Mouse (Mus musculus) embryo, embryonic 11 days (tissue): ENCODE data around the gene Rimbp3.
"Not testable (repeated sequence)": the region's sequence is repeated elsewhere in the genome, so short reads cannot be mapped to it uniquely, and the experiment has no call there.

Experiments
- DNase-seq: peaks from one replicate; pipeline ENCODE4 v3.0.0-alpha.2; 2015

Rimbp3 gene

DNA sequence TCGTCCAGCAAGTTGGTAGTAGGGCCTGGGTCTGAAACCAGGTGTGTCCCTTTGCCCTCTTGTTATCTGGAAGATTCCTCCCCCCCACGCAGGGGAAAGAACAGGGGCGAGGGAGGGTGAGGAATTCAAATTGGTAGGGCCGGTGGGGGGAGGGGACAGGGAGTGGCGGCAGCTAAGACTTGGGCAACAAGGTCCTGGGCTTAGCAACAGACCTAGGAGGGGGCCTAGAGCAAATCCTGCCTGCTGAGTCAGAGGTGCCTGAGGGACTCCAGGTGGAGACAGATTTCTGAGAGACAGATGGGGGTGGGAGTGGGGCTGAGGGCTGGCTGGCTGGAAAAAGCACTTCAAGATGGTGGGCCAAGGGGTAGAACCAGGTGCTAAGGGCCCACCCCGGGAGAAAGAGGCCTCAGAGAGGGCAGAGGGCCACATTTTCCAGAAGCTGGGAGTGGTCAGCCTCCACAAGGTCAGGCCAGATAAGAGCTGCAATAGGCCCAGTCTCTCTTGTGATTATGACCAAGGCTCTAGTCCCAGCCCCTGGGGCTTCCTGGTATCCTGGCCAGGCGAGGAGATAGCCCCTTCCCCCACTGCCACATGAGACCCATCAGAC, 11.8 kb downstream of the Rimbp3 start:
- DNase-seq = peak; percentile 13

- DNase-seq = peak; percentile 86
Observed at GRCm38 (mm10) chr16:17222197-17222596, 13.8 kb downstream of the Rimbp3 start.

DNA sequence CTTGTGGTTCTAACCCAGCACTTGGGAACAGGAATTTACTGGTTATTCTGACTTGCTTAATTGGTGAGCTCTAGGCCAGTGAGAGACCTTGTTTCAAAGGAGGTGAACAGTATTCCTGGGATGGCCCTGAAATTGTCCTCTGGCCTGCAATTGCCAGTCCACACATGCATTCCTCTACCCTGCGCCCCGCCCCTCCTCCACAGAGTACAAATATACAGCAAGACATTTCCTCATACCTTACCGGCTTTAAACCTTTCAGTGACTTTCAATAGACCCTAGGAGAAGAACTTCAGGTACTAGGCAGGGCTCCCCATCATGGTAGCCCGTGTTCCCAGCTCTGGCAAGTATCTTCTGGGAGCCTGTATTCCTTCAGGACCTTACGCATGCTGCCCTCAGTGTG, 17.2 kb downstream of the Rimbp3 start:
- no peak for DNase-seq

GRCm38 (mm10) chr16:17226496-17226895, 18.1 kb downstream of the Rimbp3 start:
- no peak for DNase-seq

GRCm38 (mm10) chr16:17231523-17231922, 23.1 kb downstream of the Rimbp3 start:
- not testable (repeated sequence) for DNase-seq

DNA sequence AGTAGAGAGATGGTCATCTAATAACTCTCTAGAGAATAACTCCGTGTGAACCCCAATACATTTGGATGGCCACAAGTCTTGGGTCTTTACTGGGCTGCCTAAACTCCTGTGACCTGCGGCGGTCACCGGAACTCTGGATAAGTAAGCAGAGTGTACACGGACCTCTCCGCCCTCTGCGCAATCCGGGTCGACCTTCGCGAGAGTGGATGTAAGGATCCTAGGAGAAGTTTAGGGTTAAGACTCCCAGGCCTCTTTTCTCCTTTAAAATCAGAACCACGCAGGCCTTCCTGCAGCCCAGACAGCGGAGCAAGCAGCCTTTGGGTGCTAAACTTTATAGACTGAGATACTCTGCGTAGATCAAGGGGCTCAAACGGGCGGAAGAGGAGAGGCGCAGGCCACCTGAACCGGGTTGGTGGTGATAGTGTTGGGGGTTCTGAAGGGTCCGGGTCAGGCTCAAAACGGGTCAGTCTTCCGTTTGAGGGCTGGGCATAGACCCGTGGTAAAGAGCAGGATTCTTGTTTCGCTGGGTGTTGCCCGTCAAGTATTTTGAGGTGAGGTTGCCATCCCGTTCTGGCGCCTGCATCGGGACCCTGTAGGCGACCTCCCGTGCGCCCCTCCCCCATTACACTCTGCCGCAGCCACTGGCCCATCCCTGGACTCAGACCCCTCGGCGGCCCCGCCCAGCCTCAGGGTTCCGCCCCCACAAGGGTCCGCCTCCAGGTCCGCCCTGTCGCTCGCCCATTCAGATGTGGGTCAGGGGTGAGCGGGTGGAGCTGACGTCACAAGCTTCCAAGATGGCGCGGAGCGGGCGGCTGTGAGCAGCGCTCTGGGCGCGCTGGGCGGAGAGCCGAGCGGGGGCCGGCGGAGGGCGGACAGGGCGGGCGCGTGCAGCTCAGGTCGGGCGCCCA, 24.6 kb downstream of the Rimbp3 start, which contains the start of gene Hic2:
Gene Hic2 (plus strand): TSS at position 779 of the 908 bp plus-strand sequence.
- DNase-seq = peak; percentile 99

GRCm38 (mm10) chr16:17233702-17234498, 25.5 kb downstream of the Rimbp3 start:
- DNase-seq = peak; percentile 86

DNA sequence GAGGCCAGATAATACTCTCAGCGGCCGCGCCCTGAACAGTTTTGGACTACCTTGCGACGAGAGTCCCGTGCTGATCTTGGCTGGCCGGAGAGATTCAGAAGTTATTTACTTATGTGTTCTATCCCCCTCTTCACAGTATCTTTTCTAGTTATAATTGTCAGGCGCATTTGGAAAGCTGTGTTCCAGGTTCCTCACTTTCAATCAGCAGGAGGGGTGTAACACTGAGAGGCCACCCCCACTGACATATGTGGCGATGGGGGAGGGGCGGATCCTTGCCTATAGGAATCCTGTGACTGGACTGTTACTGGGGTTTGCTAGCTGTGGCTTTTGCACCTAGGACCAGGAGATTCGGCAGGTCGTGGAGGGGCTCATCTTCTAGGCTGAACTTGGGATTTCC, 26.1 kb downstream of the Rimbp3 start:
- DNase-seq = peak; percentile 80

DNA sequence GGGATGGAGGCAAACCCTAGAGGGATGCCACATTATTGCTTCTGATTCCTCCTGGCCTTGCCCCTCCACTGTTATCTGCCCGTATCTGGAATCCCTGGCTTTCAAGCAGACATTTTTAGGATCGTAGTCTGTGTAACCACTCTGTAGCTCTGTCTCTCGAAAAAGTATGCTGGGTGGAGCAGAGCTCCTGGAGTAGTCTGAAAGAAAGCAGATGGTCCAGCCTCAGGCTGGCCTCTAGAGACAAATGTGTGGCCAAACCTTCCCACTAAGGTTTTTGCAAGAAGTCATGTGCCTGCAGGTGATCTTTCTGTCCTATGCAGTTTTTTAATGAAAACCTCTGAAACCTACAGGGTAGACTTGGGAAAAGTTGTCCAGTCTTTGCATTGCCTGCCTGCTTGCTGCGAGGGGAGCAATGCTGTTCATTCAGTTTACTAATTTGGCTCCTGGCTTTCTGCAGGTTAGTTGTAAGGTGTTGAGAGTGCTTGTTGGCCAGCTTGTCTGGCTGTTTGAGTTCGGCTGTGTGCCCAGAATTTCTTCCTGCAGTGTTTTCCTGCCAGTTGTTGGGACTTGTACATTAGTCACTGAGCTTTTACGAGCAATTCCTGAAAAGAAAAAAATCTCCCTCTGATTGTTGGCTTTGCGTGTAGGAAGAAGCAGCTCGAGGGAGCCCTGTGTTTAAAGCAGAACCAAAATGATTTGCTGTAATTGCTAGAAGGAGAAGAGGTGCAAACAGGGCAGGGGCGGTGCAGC, 26.7 kb downstream of the Rimbp3 start:
- DNase-seq = no peak

DNA sequence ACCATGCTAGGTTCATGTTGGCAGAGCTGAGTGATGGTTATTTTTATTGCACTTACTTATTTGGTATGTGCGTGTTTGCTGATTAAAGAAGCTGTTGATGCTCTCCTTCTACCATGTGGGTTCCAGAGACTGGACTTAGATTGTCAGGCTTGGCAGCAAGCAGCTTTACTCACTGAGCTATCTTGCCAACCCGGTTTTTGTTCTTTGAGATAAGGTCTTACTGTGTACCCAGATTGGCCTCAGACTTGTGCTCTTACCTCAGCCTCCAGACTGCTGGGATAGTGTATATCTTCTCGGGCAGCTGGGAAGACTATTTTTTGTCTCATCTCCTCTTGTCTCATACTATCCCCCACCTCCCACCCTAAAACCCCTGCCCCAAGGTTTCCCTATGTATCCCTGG, 29.2 kb downstream of the Rimbp3 start:
- DNase-seq = no peak

DNA sequence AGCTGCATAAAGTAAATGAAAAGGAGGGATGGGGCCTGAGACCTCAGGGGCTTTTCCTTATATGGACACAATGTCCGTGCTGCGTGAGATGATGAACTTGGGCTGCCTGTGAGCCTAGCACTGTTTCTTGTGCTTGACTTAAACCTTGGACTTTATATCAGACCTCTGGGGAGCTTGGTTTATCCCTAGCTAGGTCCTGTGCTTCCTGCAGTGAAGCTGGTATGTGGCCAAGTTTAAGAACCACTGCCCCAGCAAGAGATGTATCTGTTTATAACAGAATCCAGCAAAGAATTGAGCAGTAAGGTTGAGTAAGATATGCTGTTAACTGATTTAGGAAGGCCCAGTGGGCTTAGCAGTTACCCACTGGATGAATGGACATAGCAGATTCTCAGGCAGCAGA, 31.0 kb downstream of the Rimbp3 start:
- no peak for DNase-seq

GRCm38 (mm10) chr16:17243731-17244130, 35.3 kb downstream of the Rimbp3 start:
- no peak for DNase-seq

DNA sequence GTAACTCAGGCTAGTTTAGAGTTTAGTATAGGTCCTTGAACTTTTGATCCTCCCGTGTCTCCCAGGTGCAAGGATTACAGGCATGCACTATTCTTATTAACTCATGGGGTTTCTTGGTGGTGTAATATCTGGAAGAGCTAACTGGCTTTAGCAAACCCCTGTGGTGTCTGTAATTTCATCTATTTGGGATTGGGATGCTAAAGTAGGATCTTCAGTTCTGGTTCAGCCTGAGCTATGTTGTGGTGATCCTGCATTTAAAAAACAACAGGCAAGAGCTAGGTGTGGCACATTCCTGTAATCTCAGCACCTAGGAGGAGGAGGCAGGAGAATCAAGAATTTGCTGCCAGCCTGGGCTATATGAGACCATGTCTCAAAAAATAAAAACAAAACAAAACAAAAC, 36.6 kb downstream of the Rimbp3 start:
- no peak for DNase-seq

DNA sequence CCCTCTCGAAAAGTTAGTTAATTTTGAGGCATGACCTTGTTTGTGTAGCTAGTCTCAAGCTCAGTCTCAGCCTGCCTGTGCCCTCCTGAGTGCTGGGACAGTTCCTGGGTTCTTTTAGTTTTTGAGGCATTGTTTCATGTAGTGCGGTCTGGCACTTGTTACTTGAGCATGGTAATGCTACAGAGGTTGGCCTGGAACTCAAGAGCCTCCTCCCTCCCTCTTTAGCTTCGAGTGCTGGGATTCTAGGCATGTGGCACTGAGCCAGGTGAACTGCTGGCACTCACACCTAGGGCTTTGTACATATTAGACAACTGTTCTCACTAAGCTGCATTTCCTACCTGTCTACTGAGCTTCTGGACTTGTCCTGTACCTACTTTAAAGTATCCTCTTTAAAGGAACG, 39.3 kb downstream of the Rimbp3 start:
- DNase-seq = no peak

DNA sequence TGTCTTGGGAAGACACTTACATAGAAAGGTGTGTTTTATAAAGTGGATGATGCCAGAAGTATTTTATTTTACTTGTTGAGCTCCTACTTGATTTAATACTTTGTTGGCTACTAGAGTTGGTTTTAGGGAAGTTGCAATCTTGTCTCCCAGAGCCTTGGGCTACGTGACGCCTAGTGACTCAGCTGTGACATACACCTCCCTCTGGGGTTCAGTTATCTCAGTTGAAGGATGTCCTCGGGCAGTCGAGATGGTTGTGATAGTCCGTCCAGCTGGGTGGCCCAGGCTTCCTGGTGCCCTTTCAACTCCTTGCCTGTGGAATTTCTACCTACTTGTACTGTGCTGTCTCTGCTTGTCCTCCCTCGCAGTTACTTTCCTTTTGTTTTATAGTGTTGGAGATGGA, 40.7 kb downstream of the Rimbp3 start:
- no peak for DNase-seq

DNA sequence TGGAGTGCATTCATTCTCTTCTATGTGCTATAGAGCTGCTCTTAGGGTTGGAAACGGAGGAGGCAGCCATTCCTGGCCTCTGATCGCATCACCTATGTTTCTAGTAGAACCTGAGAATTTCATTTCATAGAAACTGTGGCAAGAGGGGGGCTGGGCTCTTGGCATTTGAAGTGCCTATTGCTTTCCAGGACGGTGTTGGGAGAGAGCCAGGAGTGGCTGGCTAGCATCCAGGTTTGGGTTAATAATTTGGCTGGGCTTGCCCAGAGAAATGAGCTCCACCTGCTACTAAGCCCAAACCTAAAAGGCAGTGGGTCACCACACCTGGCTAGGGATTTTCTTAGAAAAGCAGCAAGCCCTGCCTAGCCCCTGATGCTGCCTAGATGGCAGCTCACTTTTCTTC, 43.1 kb downstream of the Rimbp3 start:
- no peak for DNase-seq

GRCm38 (mm10) chr16:17252086-17252726, 43.8 kb downstream of the Rimbp3 start:
- no peak for DNase-seq

- DNase-seq = no peak
Observed at GRCm38 (mm10) chr16:17252841-17253240, 44.4 kb downstream of the Rimbp3 start.

DNA sequence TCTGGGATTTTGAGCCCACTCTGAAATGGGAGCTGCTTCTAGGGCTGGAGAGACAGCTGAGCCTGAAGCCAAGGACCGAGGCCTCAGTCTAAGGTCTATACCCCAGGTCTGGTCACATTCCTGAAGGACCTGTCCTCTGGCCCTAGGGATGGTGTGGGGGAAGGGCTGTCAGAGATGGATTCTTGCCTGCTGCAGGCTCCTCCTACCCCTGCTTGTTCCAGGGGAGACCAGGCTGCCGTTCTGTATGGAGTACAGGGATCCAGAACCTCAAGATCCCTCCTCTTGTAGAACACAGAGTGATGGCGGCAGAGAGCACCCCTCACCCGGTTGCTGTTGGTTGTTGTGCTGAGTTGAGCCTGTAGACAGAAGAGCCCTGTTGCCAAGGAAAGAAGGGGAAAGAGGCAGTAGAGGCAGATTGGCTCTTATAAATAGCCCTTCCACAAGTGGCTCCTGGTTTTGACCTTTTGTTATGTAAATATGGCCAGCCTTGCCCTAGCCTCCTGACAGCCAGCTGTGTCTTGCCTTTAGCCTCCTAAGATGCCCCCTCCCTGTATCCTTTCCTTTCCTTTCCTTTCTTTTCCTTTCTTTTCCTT, 45.7 kb downstream of the Rimbp3 start:
- DNase-seq = peak; percentile 37

GRCm38 (mm10) chr16:17255270-17255669, 46.9 kb downstream of the Rimbp3 start:
- DNase-seq = no peak

- no peak for DNase-seq
Observed at GRCm38 (mm10) chr16:17257359-17257821, 49.0 kb downstream of the Rimbp3 start.

- DNase-seq = no peak
Observed at GRCm38 (mm10) chr16:17258917-17259316, 50.5 kb downstream of the Rimbp3 start.
